Mouse (Mus musculus): ENCODE results near the gene Arhgef17.

GRCm38 (mm10) chr7:100875822-100876221, 56.1 kb downstream of the Arhgef17 start:
- TF ChIP-seq CTCF (IDR thresholded peaks at IDR 0.05; ENCODE audit: insufficient read depth, low read length) = no peak
- no peak for TF ChIP-seq POLR2A (IDR thresholded peaks at IDR 0.05; ENCODE audit: borderline replicate concordance, extremely low read depth, low read depth, low read length)
